Mouse (Mus musculus) midbrain, embryonic 15.5 days (tissue): ENCODE measurements around the gene Tecpr1. TPM values are rescaled to one million over a fixed set of nuclear protein-coding genes. Genes with fewer than 3 reads are reported as not detected.

Source experiments
- ATAC-seq: fragments of 200-750 bp; cut with Nextera tagmentation; replicated peaks from 2 replicates; pipeline ENCODE4 v1.8.0; 2017; ENCODE audit warnings: moderate TSS enrichment
- H3K27ac ChIP-seq: fragments of 300-500 bp; sonication (generic); 2 replicates; pipeline ENCODE4 v1.5.1; 2015; ENCODE audit warnings: mild to moderate bottlenecking, inconsistent platforms
- H3K27me3 ChIP-seq: fragments of 300-500 bp; sonication (generic); replicated peaks from 2 replicates; pipeline ENCODE4 v1.6.1; 2015; ENCODE audit warnings: inconsistent platforms
- H3K36me3 ChIP-seq: fragments of 300-500 bp; sonication (generic); replicated peaks from 2 replicates; pipeline ENCODE4 v1.6.1; 2015; ENCODE audit warnings: inconsistent platforms
- H3K4me1 ChIP-seq: fragments of 300-500 bp; sonication (generic); 2 replicates; pipeline ENCODE4 v1.6.1; 2015; ENCODE audit warnings: inconsistent platforms
- H3K4me2 ChIP-seq: fragments of 300-500 bp; sonication (generic); 2 replicates; pipeline ENCODE4 v1.6.1; 2015; ENCODE audit warnings: inconsistent platforms, mild to moderate bottlenecking, moderate library complexity
- H3K4me3 ChIP-seq: fragments of 300-500 bp; sonication (generic); 2 replicates; pipeline ENCODE4 v1.5.1; 2015; ENCODE audit warnings: mild to moderate bottlenecking, inconsistent platforms
- H3K9ac ChIP-seq: fragments of 300-500 bp; sonication (generic); 2 replicates; pipeline ENCODE4 v1.6.1; 2015; ENCODE audit warnings: mild to moderate bottlenecking, inconsistent platforms
- H3K9me3 ChIP-seq: fragments of 300-500 bp; sonication (generic); 2 replicates; pipeline ENCODE4 v1.6.1; 2016; ENCODE audit warnings: inconsistent platforms
- WGBS: fragments of 180-500 bp; shearing (Covaris S2); methylation state at CpG from one replicate; pipeline ENCODE4 v1.1.7; 2015; ENCODE audit warnings: mixed read lengths; 5-methylcytosine and 5-hydroxymethylcytosine counted together
- polyA plus RNA-seq: library from polyadenylated mRNA; unstranded; fragments of >200 nt; fragmentation: Nextera tagmentation; extraction: Ambion mirVana; gene quantifications from 2 replicates; pipeline ENCODE4 v1.2.1, GENCODE M21; 2015

Gene Tecpr1
- polyA plus RNA-seq, 1 experiment from 2014 or later: 56.0 TPM

DNA sequence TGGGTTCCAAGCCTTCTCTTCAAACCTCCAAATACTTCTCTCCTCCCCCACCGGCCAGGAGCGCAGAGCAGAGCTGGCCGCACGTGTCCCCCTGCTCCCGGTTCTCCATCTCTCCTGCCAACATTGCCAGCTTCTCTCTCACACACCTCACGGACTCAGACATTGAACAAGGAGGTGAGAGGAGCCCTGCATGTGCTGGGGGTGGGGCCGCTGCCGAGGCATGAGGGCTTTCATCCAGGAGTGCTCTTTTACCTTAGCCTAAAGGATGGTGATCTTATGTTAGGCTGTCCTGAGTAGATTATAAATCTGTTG, 40.2 kb downstream of the Tecpr1 start:
- Histone ChIP-seq H3K27me3 (no peaks in the 10 kb centered on the region), H3K36me3 (peaks cover 12% of the 10 kb centered on the region; the same call in 1 of the 2 replicates), H3K4me3 (no peak overlapping the region), H3K4me2 (no peak overlapping the region), H3K9me3 (no peaks in the 10 kb centered on the region), H3K4me1 (no peaks in the 10 kb centered on the region), H3K27ac (no peak overlapping the region), H3K9ac (no peak overlapping the region)
- 80% methylated on average over 8 of the region's 8 CpGs for WGBS
- no peak for ATAC-seq

DNA sequence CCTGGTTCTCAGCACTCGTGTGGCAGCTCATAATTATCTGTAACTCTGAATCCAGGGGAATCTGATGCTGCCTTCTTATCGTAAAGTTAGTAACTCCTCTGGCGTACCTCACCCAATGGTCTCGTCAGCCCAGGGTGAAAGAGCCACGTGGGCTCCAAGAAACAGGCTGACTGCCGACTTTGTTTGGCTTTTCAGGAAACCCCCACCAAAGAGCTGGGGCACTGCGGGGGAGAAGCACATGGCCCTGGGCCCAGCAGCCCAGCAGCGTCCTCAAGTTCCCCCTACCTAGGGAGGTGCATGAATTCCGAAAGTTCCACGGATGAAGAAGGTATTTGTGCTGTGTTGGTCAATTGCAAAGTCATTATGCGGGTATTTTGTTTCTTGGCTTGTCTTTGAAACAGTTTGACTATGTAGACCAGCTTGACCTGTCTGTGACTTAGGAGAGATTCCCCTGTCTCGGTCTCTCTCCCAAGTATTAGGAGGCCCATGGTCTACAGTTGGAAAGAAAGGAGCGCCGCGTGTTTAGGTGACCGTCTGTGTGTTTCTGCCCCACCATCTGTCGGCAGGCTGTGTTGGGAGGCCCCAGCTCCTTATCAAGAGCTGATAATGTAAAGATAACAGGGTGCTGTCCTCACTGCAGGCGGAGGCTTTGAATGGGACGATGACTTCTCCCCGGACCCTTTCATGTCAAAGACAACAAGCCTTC, 40.7 kb downstream of the Tecpr1 start:
- H3K9me3 ChIP-seq: no peaks in the 10 kb centered on the region
- no peak for ATAC-seq
- no peak overlapping the region for H3K27ac ChIP-seq
- WGBS: 85% methylated on average over 20 of the region's 20 CpGs
- H3K4me2 ChIP-seq: no peak overlapping the region
- H3K4me3 ChIP-seq: no peak overlapping the region
- H3K27me3 ChIP-seq: no peaks in the 10 kb centered on the region
- peaks cover 15% of the 10 kb centered on the region for H3K36me3 ChIP-seq
- no peaks in the 10 kb centered on the region for H3K4me1 ChIP-seq
- H3K9ac ChIP-seq: no peak overlapping the region

DNA sequence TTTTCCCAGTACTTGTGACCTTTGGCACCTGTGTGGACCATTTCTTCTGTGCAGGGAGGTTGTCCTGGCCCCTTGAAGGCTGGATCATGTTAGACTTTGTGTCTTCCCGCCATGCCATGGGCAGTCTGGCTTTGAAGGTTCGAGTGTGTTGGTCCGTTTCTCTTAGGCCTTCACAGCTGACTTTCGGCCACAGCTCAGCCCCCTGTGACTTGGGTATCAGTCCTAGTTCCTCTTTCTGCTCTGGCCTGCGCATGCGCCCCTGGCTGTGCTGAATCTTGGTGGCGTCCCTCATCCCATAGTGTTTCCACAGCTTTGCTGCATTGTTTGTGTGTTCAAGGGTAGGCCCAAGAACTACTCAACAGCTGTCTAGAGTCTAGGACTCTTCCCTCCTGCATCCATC, 42.2 kb downstream of the Tecpr1 start:
- Histone ChIP-seq H3K9ac (no peak overlapping the region), H3K4me1 (no peaks in the 10 kb centered on the region), H3K9me3 (no peaks in the 10 kb centered on the region), H3K4me2 (no peak overlapping the region), H3K4me3 (no peak overlapping the region), H3K27ac (no peak overlapping the region), H3K36me3 (peaks cover 19% of the 10 kb centered on the region), H3K27me3 (no peaks in the 10 kb centered on the region)
- no peak for ATAC-seq
- WGBS: 94% methylated on average over 7 of the region's 7 CpGs

DNA sequence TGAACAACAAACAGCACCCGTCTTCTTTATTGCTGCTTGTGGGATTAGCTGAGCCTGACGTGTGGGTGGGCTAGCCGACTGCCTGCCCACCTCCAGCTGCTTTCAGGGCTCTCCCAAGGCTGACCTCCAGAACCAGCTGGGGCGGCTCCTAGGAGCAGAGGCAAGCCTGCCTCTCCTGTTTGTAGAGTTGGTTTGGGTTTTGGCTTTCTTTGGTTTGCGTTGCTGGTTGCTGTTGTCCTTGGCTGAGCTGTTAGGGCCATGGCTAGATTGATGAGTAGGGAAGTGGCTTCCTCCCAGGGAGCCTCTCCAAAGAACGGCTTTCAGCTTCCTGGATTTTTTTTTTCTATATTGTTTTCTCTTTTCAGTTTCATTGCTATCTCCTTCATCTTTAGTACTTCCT, 45.2 kb downstream of the Tecpr1 start:
- Histone ChIP-seq H3K4me2 (no peak overlapping the region), H3K36me3 (peaks cover 35% of the 10 kb centered on the region), H3K9ac (no peak overlapping the region), H3K4me1 (no peaks in the 10 kb centered on the region), H3K4me3 (no peak overlapping the region), H3K27ac (no peak overlapping the region), H3K27me3 (no peaks in the 10 kb centered on the region), H3K9me3 (no peaks in the 10 kb centered on the region)
- no peak for ATAC-seq
- 62% methylated on average over 6 of the region's 6 CpGs for WGBS

DNA sequence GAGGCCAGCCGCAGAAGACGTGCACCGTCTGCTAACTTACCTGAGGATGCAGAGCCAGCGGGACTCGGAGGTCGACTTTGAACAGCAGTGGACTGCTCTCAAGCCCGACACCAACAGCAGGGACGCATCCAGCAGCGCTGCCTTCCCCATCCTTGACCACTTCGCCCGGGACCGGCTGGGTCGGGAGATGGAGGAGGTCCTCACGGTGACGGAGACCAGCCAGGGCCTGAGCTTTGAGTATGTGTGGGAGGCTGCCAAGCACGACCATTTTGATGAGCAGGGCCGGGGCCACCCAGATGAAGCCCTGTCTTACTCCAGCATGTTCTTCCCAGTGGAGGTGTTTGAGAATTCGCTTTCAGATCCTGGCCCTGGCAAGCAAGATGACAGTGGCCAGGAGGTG, 49.8 kb downstream of the Tecpr1 start:
- Histone ChIP-seq H3K27ac (no peak overlapping the region), H3K9ac (no peak overlapping the region), H3K27me3 (no peaks in the 10 kb centered on the region), H3K4me3 (no peak overlapping the region), H3K36me3 (peaks cover 48% of the 10 kb centered on the region), H3K4me2 (no peak overlapping the region), H3K9me3 (no peaks in the 10 kb centered on the region), H3K4me1 (no peaks in the 10 kb centered on the region)
- WGBS: 93% methylated on average over 18 of the region's 18 CpGs
- ATAC-seq: no peak

DNA sequence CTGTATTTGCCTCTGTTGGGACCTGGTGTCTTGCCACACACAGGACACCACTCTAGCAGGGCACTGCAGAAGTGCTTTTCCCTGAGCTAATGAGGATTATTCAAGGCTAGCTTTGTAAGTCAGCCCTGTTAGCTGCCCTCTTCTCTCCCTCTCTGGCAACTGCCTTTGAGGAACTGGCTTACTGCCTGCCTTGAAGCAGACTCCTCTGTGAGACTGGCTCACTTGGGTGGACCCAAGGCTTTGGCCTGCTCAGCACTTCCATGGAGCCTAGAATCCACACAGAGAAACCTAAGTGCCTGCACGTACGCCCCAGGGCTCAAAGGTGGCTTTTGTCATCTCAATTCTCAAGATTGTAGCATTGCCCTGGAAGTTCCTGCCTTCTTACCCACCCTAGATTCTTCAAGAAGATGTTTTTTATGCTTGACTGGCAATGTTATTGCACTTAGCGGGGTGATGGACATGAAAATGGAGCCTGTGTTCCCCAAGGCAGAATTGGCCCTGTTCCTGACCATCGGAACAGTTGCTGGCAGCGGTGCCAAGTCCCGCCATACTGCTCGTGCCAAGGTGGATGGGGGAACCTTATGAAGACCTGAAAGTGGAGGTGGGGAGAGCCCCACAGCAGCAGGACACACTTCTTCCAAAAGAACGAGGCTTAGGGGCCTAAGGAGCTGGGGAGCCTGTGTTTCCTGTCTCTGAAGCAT, 54.0 kb downstream of the Tecpr1 start:
- peaks cover 34% of the 10 kb centered on the region for H3K36me3 ChIP-seq
- H3K4me2 ChIP-seq: no peak overlapping the region
- 92% methylated on average over 8 of the region's 8 CpGs for WGBS
- H3K4me1 ChIP-seq: no peaks in the 10 kb centered on the region
- no peak overlapping the region for H3K9ac ChIP-seq
- H3K4me3 ChIP-seq: no peak overlapping the region
- no peak for ATAC-seq
- H3K27me3 ChIP-seq: no peaks in the 10 kb centered on the region
- no peaks in the 10 kb centered on the region for H3K9me3 ChIP-seq
- H3K27ac ChIP-seq: no peak overlapping the region

DNA sequence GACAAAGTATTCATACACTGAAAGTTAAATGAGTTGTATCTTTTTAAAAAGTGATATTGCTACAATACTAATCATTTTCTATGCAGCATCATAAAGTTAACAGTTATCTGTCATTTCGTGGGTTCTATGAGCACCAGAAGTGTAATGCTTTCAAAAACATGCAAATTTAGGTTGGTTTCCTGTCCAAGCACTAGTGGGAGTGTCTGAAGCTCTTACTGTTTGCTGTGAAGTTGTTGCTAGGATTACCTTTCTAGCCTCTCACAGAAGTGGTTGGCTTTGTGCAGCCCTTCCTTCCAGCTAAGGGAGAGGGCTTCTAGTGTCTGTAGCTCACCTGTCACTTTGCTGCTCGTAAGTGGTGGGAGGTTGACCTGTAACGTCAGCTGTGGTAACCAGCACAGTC, 57.7 kb downstream of the Tecpr1 start:
- no peaks in the 10 kb centered on the region for H3K9me3 ChIP-seq
- WGBS: 90% methylated on average over 3 of the region's 3 CpGs
- H3K27ac ChIP-seq: no peak overlapping the region
- no peak overlapping the region for H3K9ac ChIP-seq
- H3K4me2 ChIP-seq: no peak overlapping the region
- no peaks in the 10 kb centered on the region; the same call in 1 of the 2 replicates for H3K4me1 ChIP-seq
- no peak overlapping the region for H3K4me3 ChIP-seq
- ATAC-seq: no peak
- H3K27me3 ChIP-seq: no peaks in the 10 kb centered on the region
- peaks cover 20% of the 10 kb centered on the region; the same call in 1 of the 2 replicates for H3K36me3 ChIP-seq

DNA sequence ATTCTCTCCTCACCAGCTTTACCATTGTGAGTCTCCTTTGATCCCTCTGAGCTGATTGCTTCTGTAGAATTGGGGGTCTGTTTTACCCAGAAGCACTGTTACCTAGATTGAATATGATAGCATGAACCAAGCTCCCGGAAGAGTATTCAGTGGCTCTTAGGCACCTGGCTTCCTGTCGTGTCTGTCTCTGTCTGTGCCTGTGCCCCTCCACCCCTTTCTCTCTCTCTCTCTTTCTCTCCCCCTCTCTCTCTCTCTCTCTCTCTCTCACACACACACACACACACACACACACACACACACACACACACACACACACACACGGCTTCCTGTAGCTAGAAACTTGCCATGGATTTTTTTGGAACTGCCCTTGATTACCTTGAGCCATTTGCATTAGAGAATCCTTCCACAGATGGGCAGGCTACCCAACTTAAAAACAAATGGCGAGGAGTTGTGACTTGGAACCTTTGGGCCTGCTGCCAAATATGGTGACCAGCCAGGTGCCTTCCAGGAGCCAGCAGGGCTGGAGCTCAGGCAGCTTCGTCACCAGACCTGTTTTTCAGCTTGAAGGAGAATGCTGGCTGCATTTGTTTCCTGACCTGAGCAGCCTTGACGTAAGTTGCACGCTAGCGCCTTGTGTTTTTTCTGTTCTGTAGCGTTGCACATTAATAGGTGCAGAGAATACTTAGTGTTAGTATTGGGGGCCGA, 60.5 kb downstream of the Tecpr1 start:
- Histone ChIP-seq H3K4me3 (no peak overlapping the region), H3K4me1 (peaks cover 4% of the 10 kb centered on the region; the same call in 1 of the 2 replicates), H3K9me3 (no peaks in the 10 kb centered on the region), H3K4me2 (no peak overlapping the region), H3K27ac (0 out of 2 replicates have a peak overlapping the region, but pooled peaks have one; percentile 9), H3K36me3 (peaks cover 17% of the 10 kb centered on the region; the same call in 1 of the 2 replicates), H3K9ac (no peak overlapping the region), H3K27me3 (no peaks in the 10 kb centered on the region)
- WGBS: 84% methylated on average over 10 of the region's 10 CpGs
- no peak for ATAC-seq

DNA sequence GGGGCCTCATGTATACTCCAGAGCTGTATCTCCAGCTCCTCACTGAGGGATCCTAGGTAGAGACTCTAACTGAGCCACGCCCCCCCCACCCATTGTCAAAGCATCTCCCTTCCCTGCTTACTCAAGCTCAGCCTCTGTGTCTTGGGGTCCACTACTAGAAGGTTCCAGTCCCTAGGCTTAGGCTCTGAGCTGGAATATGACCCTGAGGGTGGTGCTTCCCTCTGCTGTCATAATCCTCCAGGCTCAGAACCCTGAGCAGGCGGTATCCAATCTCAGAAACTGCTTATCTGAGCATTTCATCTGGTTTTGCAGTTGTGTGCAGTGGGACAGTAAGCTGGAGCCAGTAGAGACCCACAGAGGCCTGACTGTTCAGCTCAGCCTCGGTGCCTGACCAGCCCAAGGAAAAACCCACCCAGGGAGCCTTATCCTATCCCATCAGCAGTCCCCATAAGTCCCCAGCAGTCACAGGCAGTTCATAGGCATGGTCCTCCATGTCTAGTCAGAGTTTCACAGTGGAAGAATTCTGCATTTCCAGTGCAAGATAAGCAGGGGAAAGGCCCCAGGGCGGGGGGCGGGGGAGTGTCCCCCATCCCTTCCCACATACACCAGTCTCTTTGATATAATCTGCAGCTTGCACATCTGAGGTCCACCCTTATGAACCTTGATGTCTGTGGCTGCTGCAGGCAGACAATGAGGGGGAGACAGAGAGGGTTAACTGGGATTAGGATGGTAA, 61.2 kb downstream of the Tecpr1 start:
- peaks cover 19% of the 10 kb centered on the region; the same call in 1 of the 2 replicates for H3K36me3 ChIP-seq
- H3K9me3 ChIP-seq: no peaks in the 10 kb centered on the region
- no peak overlapping the region for H3K9ac ChIP-seq
- H3K4me1 ChIP-seq: peaks cover 4% of the 10 kb centered on the region; the same call in 1 of the 2 replicates
- no peak overlapping the region for H3K4me3 ChIP-seq
- 0 out of 2 replicates have a peak overlapping the region, but pooled peaks have one; percentile 9 for H3K27ac ChIP-seq
- no peaks in the 10 kb centered on the region for H3K27me3 ChIP-seq
- no peak overlapping the region for H3K4me2 ChIP-seq
- no peak for ATAC-seq
- WGBS: 85% methylated on average over 5 of the region's 5 CpGs

DNA sequence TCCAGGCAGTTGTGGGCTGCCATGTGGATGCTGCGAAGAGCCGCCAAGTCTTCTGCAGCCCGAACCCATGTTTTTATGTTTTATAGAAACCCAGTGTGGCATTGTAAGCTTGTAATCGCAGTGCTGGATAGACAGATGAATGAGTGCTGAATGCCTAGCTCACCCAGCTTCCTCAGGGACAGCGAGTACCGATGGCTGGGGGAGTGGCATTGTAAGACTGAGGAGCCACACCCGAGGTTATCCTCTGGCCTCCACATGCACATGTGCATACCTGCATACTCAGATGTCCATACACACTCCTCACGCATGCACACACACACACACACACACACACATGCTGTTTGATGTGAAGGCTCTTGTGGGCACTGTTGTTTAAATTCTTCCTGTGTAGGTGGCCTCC, 64.3 kb downstream of the Tecpr1 start:
- no peak for ATAC-seq
- 91% methylated on average over 8 of the region's 8 CpGs for WGBS
- no peaks in the 10 kb centered on the region for H3K9me3 ChIP-seq
- H3K9ac ChIP-seq: no peak overlapping the region
- H3K4me3 ChIP-seq: no peak overlapping the region
- no peaks in the 10 kb centered on the region for H3K27me3 ChIP-seq
- no peak overlapping the region for H3K4me2 ChIP-seq
- H3K27ac ChIP-seq: peak overlapping the region; percentile 45; the same call in 1 of the 2 replicates
- peaks cover 8% of the 10 kb centered on the region; the same call in 1 of the 2 replicates for H3K36me3 ChIP-seq
- H3K4me1 ChIP-seq: peaks cover 4% of the 10 kb centered on the region; the same call in 1 of the 2 replicates

DNA sequence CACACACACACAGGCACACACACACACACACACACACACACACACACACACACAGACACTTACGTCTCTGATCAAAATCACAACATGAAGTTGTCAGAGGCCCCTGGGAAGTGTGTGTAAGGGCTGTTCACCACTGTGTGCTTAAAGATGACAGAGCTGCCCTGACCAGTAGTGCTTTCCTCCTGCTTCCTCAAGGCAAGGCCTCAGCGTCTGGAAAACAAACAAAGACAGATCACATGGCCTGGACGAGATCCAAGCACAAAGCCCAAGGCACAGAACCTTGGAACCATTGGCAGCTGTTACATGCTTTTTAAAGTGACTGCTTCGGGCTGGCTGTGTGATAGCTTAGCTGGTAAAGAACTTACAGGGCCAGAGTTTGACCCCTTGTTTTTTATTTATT, 64.8 kb downstream of the Tecpr1 start:
- no peak overlapping the region for H3K9ac ChIP-seq
- 0 out of 2 replicates have a peak, but pooled peaks have one; percentile 39 for ATAC-seq
- no peaks in the 10 kb centered on the region for H3K27me3 ChIP-seq
- no peak overlapping the region for H3K4me3 ChIP-seq
- H3K4me2 ChIP-seq: no peak overlapping the region
- H3K27ac ChIP-seq: peak overlapping the region; percentile 45; the same call in 1 of the 2 replicates
- WGBS: 31% methylated on average over 4 of the region's 4 CpGs
- peaks cover 4% of the 10 kb centered on the region; the same call in 1 of the 2 replicates for H3K4me1 ChIP-seq
- H3K9me3 ChIP-seq: no peaks in the 10 kb centered on the region
- peaks cover 8% of the 10 kb centered on the region; the same call in 1 of the 2 replicates for H3K36me3 ChIP-seq

DNA sequence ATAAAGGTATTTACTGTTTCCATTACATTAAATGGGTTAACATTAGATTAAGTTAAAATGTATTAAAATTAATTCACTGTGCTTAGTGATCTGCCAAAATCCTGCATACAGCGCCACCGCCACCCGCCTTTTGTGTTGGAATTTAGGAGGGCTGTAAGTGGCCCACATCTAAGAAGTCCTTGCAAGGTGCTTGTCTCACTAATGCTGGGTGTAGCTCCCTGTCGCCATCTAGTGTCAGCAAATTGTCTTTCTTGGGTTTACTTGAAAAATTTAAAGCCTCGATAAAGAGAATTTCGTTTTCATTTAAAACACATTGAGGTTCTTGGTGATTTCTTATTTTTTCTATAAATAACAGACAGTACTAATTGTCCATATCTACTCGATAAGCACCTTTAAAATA, 68.9 kb downstream of the Tecpr1 start:
- Histone ChIP-seq H3K27me3 (no peaks in the 10 kb centered on the region), H3K4me2 (no peak overlapping the region), H3K4me3 (no peak overlapping the region), H3K9me3 (no peaks in the 10 kb centered on the region), H3K9ac (no peak overlapping the region), H3K4me1 (0 out of 2 replicates have a peak, but pooled peaks cover 4% of the 10 kb centered on the region), H3K36me3 (peaks cover 8% of the 10 kb centered on the region; the same call in 1 of the 2 replicates), H3K27ac (no peak overlapping the region)
- WGBS: 28% methylated on average over 7 of the region's 7 CpGs
- no peak for ATAC-seq
